Mouse (Mus musculus): ENCODE data around the gene Abcc4. TPM values are rescaled to one million over a fixed set of nuclear protein-coding genes. Genes with fewer than 3 reads are reported as not detected.
A peak's percentile ranks its signal among the peaks of the same experiment; 100 is the strongest.

Abcc4 gene
- polyA plus RNA-seq, 1 experiment from 2014 or later = 5.2 TPM

- ATAC-seq (ENCODE audit: insufficient read depth, low FRiP score) = no peak
- Histone ChIP-seq H3K27ac (ENCODE audit: low read length) (no peak overlapping the region), H3K36me3 (ENCODE audit: control insufficient read depth, insufficient read depth, low read length) (no peaks in the 10 kb centered on the region), H3K4me1 (ENCODE audit: control insufficient read depth, insufficient read depth, low read length) (peaks cover 9% of the 10 kb centered on the region), H3K4me2 (ENCODE audit: low read depth, low read length) (no peak overlapping the region), H3K9ac (ENCODE audit: low read length) (no peak overlapping the region), H3K9me3 (replicated peaks; ENCODE audit: control insufficient read depth, low read length) (no peaks in the 10 kb centered on the region), H3K27me3 (ENCODE audit: control insufficient read depth, insufficient read depth, low read length) (peaks cover 21% of the 10 kb centered on the region), H3K4me3 (replicated peaks; ENCODE audit: low read length) (no peak overlapping the region)
- 82% methylated on average over 9 of the region's 9 CpGs for WGBS
Observed at GRCm38 (mm10) chr14:118703363-118703762, 2.7 kb downstream of the Abcc4 start.

GRCm38 (mm10) chr14:118701991-118702608, 3.9 kb downstream of the Abcc4 start:
- Histone ChIP-seq H3K4me2 (ENCODE audit: low read depth, low read length) (no peak overlapping the region), H3K9me3 (replicated peaks; ENCODE audit: control insufficient read depth, low read length) (no peaks in the 10 kb centered on the region), H3K4me1 (ENCODE audit: control insufficient read depth, insufficient read depth, low read length) (peaks cover 9% of the 10 kb centered on the region), H3K36me3 (ENCODE audit: control insufficient read depth, insufficient read depth, low read length) (no peaks in the 10 kb centered on the region), H3K27ac (ENCODE audit: low read length) (no peak overlapping the region), H3K27me3 (ENCODE audit: control insufficient read depth, insufficient read depth, low read length) (peaks cover 18% of the 10 kb centered on the region), H3K4me3 (replicated peaks; ENCODE audit: low read length) (no peak overlapping the region), H3K9ac (ENCODE audit: low read length) (no peak overlapping the region)
- ATAC-seq (ENCODE audit: insufficient read depth, low FRiP score) = no peak
- 52% methylated on average over 7 of the region's 7 CpGs for WGBS

- Histone ChIP-seq H3K9ac (ENCODE audit: low read length) (no peak overlapping the region), H3K4me1 (ENCODE audit: control insufficient read depth, insufficient read depth, low read length) (peaks cover 3% of the 10 kb centered on the region; the same call in 1 of the 2 replicates), H3K27ac (ENCODE audit: low read length) (no peak overlapping the region), H3K27me3 (ENCODE audit: control insufficient read depth, insufficient read depth, low read length) (peaks cover 12% of the 10 kb centered on the region; the same call in 1 of the 2 replicates), H3K36me3 (ENCODE audit: control insufficient read depth, insufficient read depth, low read length) (no peaks in the 10 kb centered on the region), H3K4me3 (replicated peaks; ENCODE audit: low read length) (no peak overlapping the region), H3K4me2 (ENCODE audit: low read depth, low read length) (no peak overlapping the region), H3K9me3 (replicated peaks; ENCODE audit: control insufficient read depth, low read length) (no peaks in the 10 kb centered on the region)
- ATAC-seq (ENCODE audit: insufficient read depth, low FRiP score) = no peak
- WGBS = 59% methylated on average over 7 of the region's 7 CpGs
Observed at GRCm38 (mm10) chr14:118700576-118700975, 5.4 kb downstream of the Abcc4 start.

GRCm38 (mm10) chr14:118699963-118700362, 6.1 kb downstream of the Abcc4 start:
- H3K27ac ChIP-seq (ENCODE audit: low read length) = no peak overlapping the region
- ATAC-seq (ENCODE audit: insufficient read depth, low FRiP score) = no peak
- 42% methylated on average over 5 of the region's 5 CpGs for WGBS
- no peaks in the 10 kb centered on the region for H3K9me3 ChIP-seq (replicated peaks; ENCODE audit: control insufficient read depth, low read length)
- H3K9ac ChIP-seq (ENCODE audit: low read length) = no peak overlapping the region
- H3K27me3 ChIP-seq (ENCODE audit: control insufficient read depth, insufficient read depth, low read length) = peaks cover 7% of the 10 kb centered on the region; the same call in 1 of the 2 replicates
- H3K4me2 ChIP-seq (ENCODE audit: low read depth, low read length) = no peak overlapping the region
- no peak overlapping the region for H3K4me3 ChIP-seq (replicated peaks; ENCODE audit: low read length)
- no peaks in the 10 kb centered on the region for H3K36me3 ChIP-seq (ENCODE audit: control insufficient read depth, insufficient read depth, low read length)
- no peaks in the 10 kb centered on the region for H3K4me1 ChIP-seq (ENCODE audit: control insufficient read depth, insufficient read depth, low read length)

- Histone ChIP-seq H3K4me2 (ENCODE audit: low read depth, low read length) (no peak overlapping the region), H3K27ac (ENCODE audit: low read length) (no peak overlapping the region), H3K4me1 (ENCODE audit: control insufficient read depth, insufficient read depth, low read length) (no peaks in the 10 kb centered on the region), H3K4me3 (replicated peaks; ENCODE audit: low read length) (no peak overlapping the region), H3K9ac (ENCODE audit: low read length) (no peak overlapping the region), H3K9me3 (replicated peaks; ENCODE audit: control insufficient read depth, low read length) (no peaks in the 10 kb centered on the region), H3K27me3 (ENCODE audit: control insufficient read depth, insufficient read depth, low read length) (peaks cover 3% of the 10 kb centered on the region; the same call in 1 of the 2 replicates), H3K36me3 (ENCODE audit: control insufficient read depth, insufficient read depth, low read length) (no peaks in the 10 kb centered on the region)
- 64% methylated on average over 10 of the region's 10 CpGs for WGBS
- ATAC-seq (ENCODE audit: insufficient read depth, low FRiP score) = no peak
Observed at GRCm38 (mm10) chr14:118699508-118699907, 6.5 kb downstream of the Abcc4 start.

GRCm38 (mm10) chr14:118696556-118697289, 9.3 kb downstream of the Abcc4 start:
- Histone ChIP-seq H3K9ac (ENCODE audit: low read length) (no peak overlapping the region), H3K27ac (ENCODE audit: low read length) (no peak overlapping the region), H3K27me3 (ENCODE audit: control insufficient read depth, insufficient read depth, low read length) (no peaks in the 10 kb centered on the region), H3K4me1 (ENCODE audit: control insufficient read depth, insufficient read depth, low read length) (no peaks in the 10 kb centered on the region; the same call in 1 of the 2 replicates), H3K9me3 (replicated peaks; ENCODE audit: control insufficient read depth, low read length) (no peaks in the 10 kb centered on the region), H3K36me3 (ENCODE audit: control insufficient read depth, insufficient read depth, low read length) (no peaks in the 10 kb centered on the region), H3K4me3 (replicated peaks; ENCODE audit: low read length) (no peak overlapping the region), H3K4me2 (ENCODE audit: low read depth, low read length) (no peak overlapping the region)
- ATAC-seq (ENCODE audit: insufficient read depth, low FRiP score) = no peak
- WGBS = 92% methylated on average over 16 of the region's 16 CpGs

GRCm38 (mm10) chr14:118695866-118696265, 10.2 kb downstream of the Abcc4 start:
- no peak for ATAC-seq (ENCODE audit: insufficient read depth, low FRiP score)
- 83% methylated on average over 11 of the region's 11 CpGs for WGBS
- Histone ChIP-seq H3K4me1 (ENCODE audit: control insufficient read depth, insufficient read depth, low read length) (no peaks in the 10 kb centered on the region; the same call in 1 of the 2 replicates), H3K27ac (ENCODE audit: low read length) (no peak overlapping the region), H3K9ac (ENCODE audit: low read length) (no peak overlapping the region), H3K9me3 (replicated peaks; ENCODE audit: control insufficient read depth, low read length) (no peaks in the 10 kb centered on the region), H3K36me3 (ENCODE audit: control insufficient read depth, insufficient read depth, low read length) (no peaks in the 10 kb centered on the region), H3K27me3 (ENCODE audit: control insufficient read depth, insufficient read depth, low read length) (no peaks in the 10 kb centered on the region), H3K4me2 (ENCODE audit: low read depth, low read length) (no peak overlapping the region), H3K4me3 (replicated peaks; ENCODE audit: low read length) (no peak overlapping the region)

GRCm38 (mm10) chr14:118694321-118694720, 11.7 kb downstream of the Abcc4 start:
- Histone ChIP-seq H3K4me2 (ENCODE audit: low read depth, low read length) (no peak overlapping the region), H3K27me3 (ENCODE audit: control insufficient read depth, insufficient read depth, low read length) (no peaks in the 10 kb centered on the region), H3K27ac (ENCODE audit: low read length) (no peak overlapping the region), H3K4me3 (replicated peaks; ENCODE audit: low read length) (no peak overlapping the region), H3K36me3 (ENCODE audit: control insufficient read depth, insufficient read depth, low read length) (no peaks in the 10 kb centered on the region), H3K9ac (ENCODE audit: low read length) (no peak overlapping the region), H3K4me1 (ENCODE audit: control insufficient read depth, insufficient read depth, low read length) (peaks cover 7% of the 10 kb centered on the region), H3K9me3 (replicated peaks; ENCODE audit: control insufficient read depth, low read length) (no peaks in the 10 kb centered on the region)
- WGBS = 71% methylated on average over 7 of the region's 7 CpGs
- ATAC-seq (ENCODE audit: insufficient read depth, low FRiP score) = no peak

GRCm38 (mm10) chr14:118691910-118692309, 14.1 kb downstream of the Abcc4 start:
- Histone ChIP-seq H3K36me3 (ENCODE audit: control insufficient read depth, insufficient read depth, low read length) (no peaks in the 10 kb centered on the region), H3K9me3 (replicated peaks; ENCODE audit: control insufficient read depth, low read length) (no peaks in the 10 kb centered on the region), H3K4me2 (ENCODE audit: low read depth, low read length) (no peak overlapping the region), H3K27me3 (ENCODE audit: control insufficient read depth, insufficient read depth, low read length) (no peaks in the 10 kb centered on the region), H3K4me3 (replicated peaks; ENCODE audit: low read length) (no peak overlapping the region), H3K4me1 (ENCODE audit: control insufficient read depth, insufficient read depth, low read length) (peaks cover 7% of the 10 kb centered on the region), H3K27ac (ENCODE audit: low read length) (0 out of 2 replicates have a peak overlapping the region, but pooled peaks have one; percentile 1), H3K9ac (ENCODE audit: low read length) (no peak overlapping the region)
- WGBS = 77% methylated on average over 6 of the region's 6 CpGs
- ATAC-seq (ENCODE audit: insufficient read depth, low FRiP score) = no peak
